Mouse (Mus musculus) lung, postnatal 36 days (tissue): Measurements from ENCODE around the gene Olfr99.
A peak's percentile ranks its signal among the peaks of the same experiment; 100 is the strongest.
"Not testable (repeated sequence)": the region's sequence is repeated elsewhere in the genome, so short reads cannot be mapped to it uniquely, and the experiment has no call there.

ENCODE experiments used
- DNase-seq: peaks from one replicate; pipeline ENCODE4 v3.0.0; 2022; ENCODE audit warnings: mixed read lengths

Olfr99 gene

DNA sequence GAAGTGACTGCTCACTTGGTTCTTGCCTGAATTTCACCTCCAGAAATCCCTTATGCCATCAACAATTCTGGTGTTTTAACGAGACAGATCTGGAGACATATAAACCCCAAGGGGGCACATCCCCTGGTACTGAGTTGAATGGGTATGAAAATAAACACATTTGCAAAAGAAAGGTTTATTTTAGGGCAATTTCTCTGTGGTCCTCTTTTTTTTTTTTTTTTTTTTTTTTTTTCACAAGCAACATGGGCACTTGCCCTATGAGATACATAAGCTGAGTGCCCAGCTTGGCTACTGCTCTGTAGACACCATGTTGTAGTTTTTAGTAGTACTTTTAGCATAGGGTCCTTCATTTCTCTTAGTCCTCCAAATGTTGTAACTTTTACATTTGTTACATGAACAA, at the start of gene Olfr99:
Olfr99 (minus strand) TSS at position 101 of the 400 bp plus-strand sequence.
- no peak for DNase-seq

DNA sequence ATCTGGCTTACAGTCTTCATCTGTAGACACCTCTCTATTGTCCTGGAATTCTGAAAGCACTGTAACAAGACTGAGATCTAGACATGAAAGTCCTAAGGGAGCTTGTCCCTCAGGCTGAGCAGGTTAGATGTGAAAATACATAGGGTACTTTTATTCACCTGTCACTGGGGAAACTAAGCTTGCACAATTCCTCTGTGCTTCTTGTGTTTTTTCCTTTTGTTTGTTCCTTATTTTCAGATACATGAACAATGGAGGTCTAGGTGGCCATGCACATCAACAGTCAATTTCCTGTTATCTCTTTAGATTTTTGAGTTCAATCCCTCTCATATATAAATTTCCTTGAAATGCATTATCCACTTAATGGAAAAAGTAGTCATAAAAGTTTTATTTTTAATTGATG, 33.7 kb upstream of the Olfr99 start, which contains the start of gene Olfr102:
Olfr102 (minus strand) TSS at position 101 of the 400 bp plus-strand sequence.
- no peak for DNase-seq

DNA sequence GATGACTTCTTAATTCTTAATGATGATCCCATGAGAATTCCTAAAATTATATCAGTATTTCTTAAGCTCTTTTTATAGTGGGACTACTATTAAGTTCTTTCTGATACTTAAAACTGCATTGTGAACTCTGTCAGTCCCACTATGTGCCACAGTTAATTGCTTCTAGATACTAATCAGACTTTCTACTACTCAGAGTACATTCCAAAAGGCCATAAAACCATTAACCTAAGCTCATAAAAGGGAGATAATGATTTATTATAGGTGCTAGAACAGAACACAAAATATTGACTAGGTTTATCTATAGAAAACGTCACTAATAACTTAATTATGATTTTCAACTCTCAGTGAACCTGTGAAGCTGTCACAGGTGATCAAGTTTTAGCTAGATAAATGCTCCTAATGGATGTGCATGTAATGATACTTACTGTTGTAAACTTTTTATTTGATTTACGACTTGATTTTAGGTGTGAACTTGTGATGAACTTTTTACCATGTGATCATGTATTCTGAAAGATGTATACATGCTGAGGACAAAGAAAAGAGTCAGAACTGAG, 27.0 kb upstream of the Olfr99 start:
- no peak for DNase-seq

DNA sequence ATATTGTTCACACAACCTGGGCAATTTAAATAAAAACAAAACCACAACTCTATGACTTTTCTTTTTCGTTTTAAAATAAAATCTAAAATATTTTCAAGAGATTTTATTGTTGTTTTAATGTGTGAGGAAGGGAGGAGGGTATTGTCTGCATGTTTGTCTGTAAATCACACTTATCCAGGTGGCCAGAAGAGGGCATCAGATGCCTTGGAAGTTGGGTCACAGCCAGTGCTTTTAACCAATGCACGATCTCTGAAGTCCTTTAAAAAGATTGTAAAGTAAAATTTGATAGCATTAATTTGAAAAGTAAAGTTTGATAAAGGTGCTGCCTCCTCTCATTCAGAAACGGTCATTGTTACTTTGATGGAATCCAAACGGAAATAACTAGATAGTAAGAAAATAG, 25.2 kb upstream of the Olfr99 start:
- no peak for DNase-seq

DNA sequence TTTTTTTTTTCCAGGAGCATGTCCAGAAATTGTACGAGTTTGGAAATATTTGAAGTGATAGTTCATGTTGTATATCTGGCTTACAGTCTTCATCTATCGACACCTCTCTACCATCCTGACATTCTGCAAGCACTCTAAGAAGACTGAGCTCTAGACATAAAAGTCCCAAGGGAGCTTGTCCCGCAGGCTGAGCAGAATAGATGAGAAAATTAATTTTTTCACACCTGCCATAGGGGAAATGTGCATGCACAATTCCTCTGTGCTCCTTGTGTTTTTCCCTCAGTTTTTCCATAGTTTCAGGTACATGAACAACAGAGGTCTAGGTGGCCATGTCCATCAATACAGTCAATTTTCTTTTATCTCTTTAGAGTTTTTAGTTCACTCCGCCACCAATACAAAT, 21.0 kb upstream of the Olfr99 start, which contains the start of gene Olfr101:
Olfr101 (minus strand) TSS at position 101 of the 400 bp plus-strand sequence.
- DNase-seq = no peak

DNA sequence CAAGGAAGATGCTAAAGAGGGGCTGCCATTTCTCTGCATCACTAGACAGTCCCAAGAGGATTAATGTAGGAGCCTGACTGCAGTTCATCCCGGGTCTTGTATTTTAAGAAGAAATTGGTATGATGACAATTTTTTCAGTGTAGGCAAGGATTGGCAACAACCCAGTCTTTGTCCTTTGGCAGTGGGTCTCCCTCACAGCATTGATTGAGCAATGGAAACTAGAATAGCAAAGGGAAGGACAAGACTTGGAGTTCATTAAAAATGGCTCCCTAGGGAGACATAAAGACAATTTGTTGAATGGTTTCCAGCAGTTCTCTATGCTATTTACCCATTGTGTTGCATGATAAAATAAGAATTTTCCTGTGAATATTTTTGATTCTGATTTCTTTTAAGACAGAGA, 2.9 kb downstream of the Olfr99 start:
- DNase-seq = no peak

DNA sequence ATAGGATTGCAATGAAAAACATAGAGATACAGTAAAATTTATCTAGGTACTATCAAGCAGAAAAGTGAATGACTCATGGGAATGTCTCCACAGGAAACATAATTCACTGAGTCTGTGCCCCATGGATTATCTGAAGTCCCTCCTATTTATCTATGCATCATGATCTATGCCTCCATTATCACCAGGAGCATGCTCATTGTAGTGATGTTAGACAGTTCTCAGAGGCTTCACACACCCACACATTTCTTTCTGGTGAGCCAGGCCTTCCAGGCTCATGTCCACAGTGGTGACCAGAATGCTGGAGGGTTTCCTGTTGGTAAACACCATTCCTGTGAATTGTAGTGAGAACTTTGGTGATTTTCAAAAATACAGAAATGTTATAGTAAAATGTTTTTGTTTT, 6.7 kb downstream of the Olfr99 start:
- DNase-seq = no peak

DNA sequence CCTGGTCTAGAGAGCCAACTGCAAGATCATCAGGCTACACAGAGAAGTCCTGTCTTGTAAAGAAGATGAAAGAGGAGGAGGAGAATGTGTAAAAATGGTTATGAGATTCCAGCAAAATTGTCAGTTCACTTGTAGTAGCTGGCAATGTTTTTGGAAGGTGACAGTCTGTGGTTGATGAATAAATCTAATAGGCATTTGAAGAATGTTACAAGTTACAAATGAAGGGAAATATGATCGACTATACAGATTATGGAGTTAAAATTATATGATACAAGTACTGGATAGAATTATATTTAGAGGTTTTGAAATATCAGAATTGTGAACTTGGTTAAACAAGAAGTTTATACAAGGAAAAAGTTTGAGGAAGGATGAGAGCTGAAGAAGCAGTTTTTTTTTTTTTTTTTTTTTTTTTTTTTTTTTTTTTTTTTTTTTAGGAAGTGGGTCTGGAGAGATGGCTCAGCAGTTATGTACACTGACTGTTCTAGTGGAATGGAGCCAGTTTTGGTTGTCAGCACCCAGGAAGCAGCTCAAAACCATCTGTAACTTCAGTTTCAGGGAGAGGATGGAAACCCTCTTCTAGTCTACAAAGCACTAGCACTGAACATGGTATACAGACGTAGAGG, 7.5 kb downstream of the Olfr99 start:
- DNase-seq = no peak

DNA sequence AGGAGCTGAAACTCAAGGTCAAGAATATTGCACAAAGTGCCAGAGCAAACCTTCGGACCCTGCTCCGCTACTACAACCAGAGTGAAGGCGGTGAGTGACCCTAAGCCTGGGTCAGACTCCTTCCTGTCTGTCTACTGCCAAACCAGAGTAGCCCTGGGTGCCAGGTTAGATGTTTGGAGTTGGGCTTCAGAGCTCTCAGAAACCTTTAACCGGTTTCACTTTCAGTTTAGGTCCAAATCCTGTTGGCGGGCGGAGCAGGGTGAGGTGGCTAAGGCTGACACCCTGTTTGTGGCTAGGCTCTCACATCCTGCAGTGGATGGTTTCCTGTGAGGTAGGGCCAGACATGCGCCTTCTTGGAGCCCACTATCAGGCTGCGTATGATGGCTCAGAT, 12.6 kb downstream of the Olfr99 start:
- DNase-seq = peak; percentile 81

DNA sequence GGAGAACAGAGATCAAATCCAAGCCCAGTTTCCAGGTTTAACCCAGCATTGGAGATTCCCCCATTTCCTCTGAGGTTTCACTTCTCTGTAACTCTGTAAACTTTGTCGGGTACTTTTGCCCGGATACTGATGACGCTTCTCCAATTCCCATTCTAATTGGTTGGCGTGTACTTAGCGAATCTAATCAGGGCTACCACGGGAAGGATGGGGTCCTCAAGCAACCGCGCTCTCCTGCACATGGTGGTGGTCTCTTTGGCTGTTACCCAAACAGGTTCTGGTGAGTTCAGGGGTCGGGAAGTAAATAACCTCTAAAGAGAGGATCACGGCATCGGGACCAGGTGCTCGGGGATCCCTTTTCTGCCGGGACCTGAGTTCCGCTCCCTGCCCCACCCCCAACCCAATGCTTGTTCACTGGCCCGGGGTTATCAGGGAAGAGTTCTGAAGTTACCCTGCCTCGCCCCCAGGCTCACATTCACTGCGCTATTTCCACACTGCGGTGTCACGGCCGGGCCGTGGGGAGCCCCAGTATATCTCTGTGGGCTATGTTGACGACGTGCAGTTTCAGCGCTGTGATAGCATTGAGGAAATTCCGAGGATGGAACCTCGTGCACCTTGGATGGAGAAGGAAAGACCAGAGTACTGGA, 13.1 kb downstream of the Olfr99 start, which contains the start of gene H2-M3:
H2-M3 (plus strand) TSS at position 163 of the 644 bp plus-strand sequence.
- DNase-seq = peak; percentile 98

DNA sequence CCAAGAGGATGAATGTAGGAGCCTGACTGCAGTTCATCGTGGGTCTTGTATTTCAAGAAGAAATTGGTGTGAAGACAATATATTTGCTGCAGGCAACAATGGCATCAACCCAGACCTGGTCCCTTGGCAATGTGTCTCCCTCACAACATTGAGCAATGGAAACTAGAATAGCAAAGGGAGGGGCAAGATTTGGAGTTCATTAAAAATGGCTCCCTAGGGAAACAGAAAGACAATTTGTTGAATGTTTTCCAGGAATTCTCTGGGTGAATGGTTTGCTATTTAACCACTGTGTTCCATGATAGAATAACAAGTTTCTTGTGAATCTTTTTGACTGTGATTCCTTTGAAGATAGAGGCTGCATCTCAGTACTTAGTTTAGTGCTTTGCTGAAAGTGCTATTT, 19.6 kb downstream of the Olfr99 start, which contains the start of gene Olfr98:
Olfr98 (minus strand) TSS at position 124 of the 400 bp plus-strand sequence.
- no peak for DNase-seq

DNA sequence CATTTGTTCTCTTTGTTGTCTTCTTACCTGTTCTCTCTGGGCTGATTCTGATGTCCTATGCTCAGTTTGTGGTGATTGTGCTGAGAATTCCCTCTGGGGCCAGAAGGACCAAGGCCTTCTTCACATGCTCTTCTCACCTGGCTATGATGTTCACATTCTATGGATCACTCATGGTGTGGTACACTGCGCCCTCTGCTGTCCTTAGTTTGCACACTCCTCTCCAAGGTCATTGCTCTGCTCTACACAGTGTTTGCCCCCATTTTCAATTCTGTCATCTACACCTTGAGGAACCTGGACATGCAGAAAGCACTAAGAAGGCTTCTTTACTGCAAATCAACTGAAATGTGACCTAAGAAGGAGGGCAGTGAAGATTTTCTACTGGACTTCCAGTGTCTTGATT, 32.7 kb downstream of the Olfr99 start:
- DNase-seq = peak; percentile 47

DNA sequence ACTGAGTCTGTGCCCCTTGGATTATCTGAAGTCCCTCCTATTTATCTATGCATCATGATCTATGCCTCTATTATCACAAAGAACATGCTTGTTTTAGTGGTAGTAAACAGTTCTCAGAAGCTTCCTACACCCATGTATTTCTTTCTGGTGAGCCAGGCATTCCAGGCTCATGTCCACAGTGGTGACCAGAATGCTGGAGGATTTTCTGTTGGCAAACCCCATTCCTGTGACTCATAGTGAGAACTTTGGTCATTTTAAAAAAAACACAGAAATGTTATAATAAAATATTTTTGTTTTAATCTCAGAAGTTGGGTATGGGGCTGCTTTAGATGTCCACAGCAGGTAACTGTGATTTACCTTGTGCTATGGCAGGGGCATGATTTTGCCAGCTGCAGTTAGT, 33.8 kb downstream of the Olfr99 start:
- DNase-seq = no peak

DNA sequence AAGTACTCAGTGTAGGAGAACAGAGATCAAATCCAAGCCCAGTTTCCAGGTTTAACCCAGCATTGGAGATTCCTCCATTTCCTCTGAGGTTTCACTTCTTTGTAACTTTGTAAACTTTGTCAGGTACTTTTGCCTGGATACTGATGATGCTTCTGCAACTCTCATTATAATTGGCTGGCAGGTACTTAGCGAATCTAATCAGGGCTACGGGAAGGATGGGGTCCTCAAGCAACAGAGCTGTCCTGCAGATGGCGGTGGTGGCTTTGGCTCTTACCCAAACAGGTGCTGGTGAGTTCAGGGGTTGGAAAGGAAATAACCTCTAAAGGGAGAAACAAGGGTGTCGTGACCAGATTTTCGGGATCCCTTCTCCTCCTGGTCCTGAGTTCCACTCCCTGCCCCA, 36.5 kb downstream of the Olfr99 start:
- DNase-seq = peak; percentile 74

DNA sequence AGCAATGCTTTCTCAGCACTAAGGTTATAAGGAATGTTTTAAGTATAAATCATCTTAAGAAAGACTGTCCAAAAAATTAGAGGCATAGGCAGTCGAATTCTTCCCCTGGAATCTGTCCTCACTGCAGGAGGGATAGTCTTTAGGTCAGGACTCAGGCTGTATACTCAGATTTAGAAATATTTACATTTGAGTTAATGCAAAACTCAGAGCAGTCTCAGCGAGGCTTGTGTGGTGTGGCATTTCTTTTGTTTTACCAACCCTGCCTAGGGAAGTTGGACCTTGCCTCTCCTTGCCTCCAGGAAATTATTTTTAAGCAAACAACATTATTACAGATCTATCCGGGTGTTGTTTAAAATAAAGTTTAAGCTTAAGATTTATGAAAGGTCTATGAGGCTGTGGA, 41.1 kb downstream of the Olfr99 start:
- no peak for DNase-seq

DNA sequence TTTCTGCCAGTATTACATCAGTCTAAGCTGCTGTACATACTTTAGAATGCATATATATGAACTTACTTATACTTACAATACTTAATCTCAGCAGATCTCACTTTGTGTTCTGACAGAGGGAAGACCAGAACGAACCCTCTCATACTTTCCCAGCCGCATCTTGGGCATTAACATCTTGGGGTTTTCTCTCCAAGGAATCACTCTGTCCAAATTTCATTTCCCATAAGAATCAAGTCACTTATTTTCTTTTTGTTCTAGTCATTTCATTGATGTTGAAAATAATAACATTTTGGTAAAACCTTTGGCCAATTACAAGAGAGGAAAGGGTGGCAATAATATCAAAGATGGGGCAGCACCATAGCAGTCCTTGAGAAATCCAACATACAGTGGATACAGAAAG, 46.0 kb downstream of the Olfr99 start, which contains the start of gene Olfr97:
Olfr97 (minus strand) TSS at position 101 of the 400 bp plus-strand sequence.
- not testable (repeated sequence) for DNase-seq
